Mouse (Mus musculus) cerebellum, adult 2 months (tissue): ENCODE data around the gene Zbtb17.

Experiments
- CTCF ChIP-seq: fragments of 200-500 bp; IDR thresholded peaks from 2 replicates; pipeline ENCODE4 v1.5.1; 2011; ENCODE audit warnings: low read depth, mild to moderate bottlenecking, control low read depth, low read length, moderate library complexity, borderline replicate concordance; ENCODE audit not compliant: insufficient read depth
- POLR2A ChIP-seq: fragments of 200-500 bp; IDR thresholded peaks from 2 replicates; pipeline ENCODE4 v1.6.1; 2011; ENCODE audit warnings: low read length, control low read depth, borderline replicate concordance; ENCODE audit not compliant: insufficient read depth

DNA sequence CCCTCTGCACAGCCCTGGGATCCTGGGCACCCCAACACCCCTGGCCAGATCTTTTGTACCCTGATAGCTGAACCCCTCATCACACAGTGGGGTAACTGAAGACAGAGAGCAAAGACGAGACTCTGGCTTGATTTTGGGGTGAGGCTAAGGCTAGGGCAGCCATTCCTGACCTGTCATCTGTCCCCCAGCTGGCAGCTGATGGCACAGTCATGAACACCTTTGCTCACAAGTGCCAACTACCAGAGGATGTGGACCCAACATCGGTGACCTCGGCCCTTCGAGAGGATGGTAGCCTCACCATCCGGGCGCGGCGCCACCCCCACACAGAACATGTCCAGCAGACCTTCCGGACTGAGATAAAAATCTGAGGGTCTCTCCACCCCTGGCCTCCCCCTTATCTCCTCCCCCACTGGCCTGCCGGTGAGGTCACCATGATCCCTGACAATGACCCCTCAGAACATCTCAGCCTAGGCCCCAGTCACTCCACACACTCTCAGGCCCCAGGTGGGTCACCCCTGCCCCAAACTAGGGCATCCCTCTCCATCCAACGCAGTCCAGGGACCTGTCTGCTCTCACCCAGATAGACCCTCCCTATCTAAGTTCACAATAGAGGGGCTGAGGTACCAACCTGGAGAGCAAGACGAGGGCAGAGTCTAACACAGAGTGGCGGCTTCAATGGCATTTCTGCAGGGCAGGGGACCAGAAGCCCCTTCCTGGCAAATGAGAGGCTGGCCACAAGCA lies 20.6 kb upstream of the Zbtb17 start:
- no peak for TF ChIP-seq CTCF
- TF ChIP-seq POLR2A: no peak
